17 mouse cellular contexts compared by ENCODE assay signal in the genomic region with DNA sequence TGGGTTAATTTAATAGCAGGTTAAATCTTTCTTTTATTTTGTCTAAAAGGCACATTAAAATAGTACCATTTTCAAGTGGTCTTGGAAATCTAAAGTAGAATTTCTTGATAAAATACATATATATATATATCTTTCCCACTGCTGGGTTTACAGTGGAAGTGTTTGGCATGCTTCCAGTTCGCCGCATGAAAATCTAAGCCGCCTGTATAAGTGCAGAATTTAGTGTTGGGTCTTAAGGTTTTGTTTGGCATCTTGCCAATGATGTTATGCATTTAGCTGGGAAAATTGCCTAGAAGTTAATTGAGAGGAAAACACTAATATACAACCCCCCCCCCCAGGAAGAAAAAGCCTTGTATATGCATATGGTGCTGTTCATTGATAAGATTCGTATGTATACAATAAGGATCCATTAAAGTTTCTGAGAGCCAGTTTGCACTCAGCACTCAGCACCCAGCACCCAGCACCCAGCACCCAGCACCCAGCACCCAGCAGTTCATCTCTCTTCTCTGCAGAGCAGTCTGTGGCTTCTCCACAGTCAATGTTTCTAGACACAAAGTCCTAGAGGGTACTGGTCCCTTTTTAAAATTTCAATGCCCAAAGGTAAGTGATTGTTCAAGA.
DNase-seq lines count a peak whose midpoint lies in the region; ATAC-seq and TF ChIP-seq lines count a peak whose summit lies in the region.
"Had no signal": no experiment of that assay in that cellular context is flagged by ENCODE, and none has a peak within 500 bp of the region (broad histone marks: within the 10 kb centered on the region; RNA-seq: fewer than 3 reads in every experiment).

No protein-coding gene starts in this region.

- no peak overlapping the region for H3K9ac ChIP-seq in hindbrain, embryonic 14.5 days
- no peak overlapping the region for H3K9ac ChIP-seq in hindbrain, embryonic 13.5 days
- no peak overlapping the region for H3K9ac ChIP-seq in lung, embryonic 14.5 days
- H3K9ac ChIP-seq in forebrain, embryonic 14.5 days (ENCODE audit: low read length): no peak overlapping the region
- H3K9ac ChIP-seq: heart, embryonic 15.5 days; stomach, embryonic 15.5 days had no signal

- H3K27ac ChIP-seq in hindbrain, embryonic 14.5 days: no peak overlapping the region
- H3K27ac ChIP-seq in hindbrain, embryonic 13.5 days: no peak overlapping the region
- H3K27ac ChIP-seq in lung, embryonic 14.5 days (ENCODE audit: low read depth): no peak overlapping the region
- peak overlapping the region; percentile 46; the same call in 1 of the 2 replicates for H3K27ac ChIP-seq in forebrain, embryonic 14.5 days (ENCODE audit: low read depth, low read length)
- H3K27ac ChIP-seq in layer of hippocampus, adult 2 months: no peak overlapping the region
- H3K27ac ChIP-seq: gastrocnemius, adult 2 months; heart, embryonic 15.5 days; stomach, embryonic 15.5 days had no signal

- 0 out of 2 replicates have a peak, but pooled peaks cover 5% of the 10 kb centered on the region for H3K4me1 ChIP-seq in hindbrain, embryonic 14.5 days (replicated peaks; ENCODE audit: control insufficient read depth, insufficient read depth, low read length)
- H3K4me1 ChIP-seq in hindbrain, embryonic 13.5 days (replicated peaks): 0 out of 2 replicates have a peak, but pooled peaks cover 7% of the 10 kb centered on the region
- H3K4me1 ChIP-seq in lung, embryonic 14.5 days (ENCODE audit: insufficient read depth): no peaks in the 10 kb centered on the region
- peaks cover 20% of the 10 kb centered on the region for H3K4me1 ChIP-seq in forebrain, embryonic 14.5 days (ENCODE audit: control insufficient read depth, insufficient read depth, low read length)
- H3K4me1 ChIP-seq: heart, embryonic 15.5 days; stomach, embryonic 15.5 days had no signal

- ATAC-seq in hindbrain, embryonic 14.5 days (ENCODE audit: low FRiP score): 0 out of 2 replicates have a peak, but pooled peaks have one; percentile 31
- no peak for ATAC-seq in hindbrain, embryonic 13.5 days (ENCODE audit: low FRiP score)
- 0 out of 2 replicates have a peak, but pooled peaks have one; percentile 47 for ATAC-seq in lung, embryonic 14.5 days (ENCODE audit: insufficient read depth)
- ATAC-seq in forebrain, embryonic 14.5 days: peak; percentile 67
- ATAC-seq: Patski had no signal

- no peak for TF ChIP-seq CTCF in lung, embryonic 14.5 days (IDR thresholded peaks at IDR 0.05; ENCODE audit: low read depth)
- TF ChIP-seq CTCF in layer of hippocampus, adult 2 months (conservative IDR thresholded peaks at IDR 0.05): no peak

- WGBS in hindbrain, embryonic 14.5 days: 60% methylated on average over 4 of the region's 4 CpGs
- WGBS in hindbrain, embryonic 13.5 days: 65% methylated on average over 4 of the region's 4 CpGs
- WGBS in lung, embryonic 14.5 days: 32% methylated on average over 4 of the region's 4 CpGs
- WGBS in forebrain, embryonic 14.5 days: 20% methylated on average over 4 of the region's 4 CpGs

- H3K36me3 ChIP-seq in hindbrain, embryonic 14.5 days (replicated peaks; ENCODE audit: control insufficient read depth, insufficient read depth): no peaks in the 10 kb centered on the region
- H3K36me3 ChIP-seq in hindbrain, embryonic 13.5 days: no peaks in the 10 kb centered on the region
- H3K36me3 ChIP-seq in lung, embryonic 14.5 days (ENCODE audit: insufficient read depth): no peaks in the 10 kb centered on the region
- H3K36me3 ChIP-seq in forebrain, embryonic 14.5 days (ENCODE audit: control insufficient read depth, insufficient read depth, low read length): 0 out of 2 replicates have a peak, but pooled peaks cover 4% of the 10 kb centered on the region
- H3K36me3 ChIP-seq: heart, embryonic 15.5 days; stomach, embryonic 15.5 days had no signal

- no peak overlapping the region for H3K4me3 ChIP-seq in hindbrain, embryonic 14.5 days (replicated peaks; ENCODE audit: low read length)
- no peak overlapping the region for H3K4me3 ChIP-seq in hindbrain, embryonic 13.5 days
- no peak overlapping the region for H3K4me3 ChIP-seq in lung, embryonic 14.5 days (ENCODE audit: low read depth, low read length)
- no peak overlapping the region for H3K4me3 ChIP-seq in forebrain, embryonic 14.5 days (ENCODE audit: low read depth, low read length)
- no peak overlapping the region for H3K4me3 ChIP-seq in layer of hippocampus, adult 2 months
- H3K4me3 ChIP-seq: gastrocnemius, adult 2 months; heart, embryonic 15.5 days; stomach, embryonic 15.5 days had no signal

- no peak overlapping the region for H3K4me2 ChIP-seq in hindbrain, embryonic 14.5 days (replicated peaks)
- H3K4me2 ChIP-seq in hindbrain, embryonic 13.5 days: no peak overlapping the region
- no peak overlapping the region for H3K4me2 ChIP-seq in lung, embryonic 14.5 days
- no peak overlapping the region for H3K4me2 ChIP-seq in forebrain, embryonic 14.5 days (ENCODE audit: low read length)
- H3K4me2 ChIP-seq: heart, embryonic 15.5 days; liver, embryonic 11.5 days; stomach, embryonic 15.5 days had no signal

- H3K27me3 ChIP-seq in hindbrain, embryonic 14.5 days (ENCODE audit: control insufficient read depth, insufficient read depth, low read length): no peaks in the 10 kb centered on the region
- no peaks in the 10 kb centered on the region for H3K27me3 ChIP-seq in hindbrain, embryonic 13.5 days
- no peaks in the 10 kb centered on the region for H3K27me3 ChIP-seq in lung, embryonic 14.5 days (ENCODE audit: insufficient read depth, low read length)
- no peaks in the 10 kb centered on the region for H3K27me3 ChIP-seq in forebrain, embryonic 14.5 days (replicated peaks; ENCODE audit: control insufficient read depth, insufficient read depth, low read length)
- H3K27me3 ChIP-seq: heart, embryonic 15.5 days; Patski; stomach, embryonic 15.5 days had no signal

- DNase-seq in hindbrain, embryonic 14.5 days (ENCODE audit: low spot score): peak; percentile 54
- DNase-seq in lung, embryonic 14.5 days: peak; percentile 90
- no peak for DNase-seq in lung, postnatal 14 days
- DNase-seq in NIH3T3 (ENCODE audit: low read depth) (peak; percentile 9), MN1 (ENCODE audit: low spot score) (no peak)
- DNase-seq in forebrain, embryonic 14.5 days (ENCODE audit: low spot score): peak; percentile 90
- DNase-seq in layer of hippocampus, adult 2 months (ENCODE audit: low spot score in 2 of 2): no peak
- DNase-seq: adrenal gland, postnatal 36 days; gastrocnemius, adult 2 months; heart, adult 18-20 months; kidney, adult 9 months; layer of hippocampus, adult 9-11 months had no signal

- H3K9me3 ChIP-seq in hindbrain, embryonic 14.5 days (ENCODE audit: control insufficient read depth, low read length): no peaks in the 10 kb centered on the region
- no peaks in the 10 kb centered on the region for H3K9me3 ChIP-seq in hindbrain, embryonic 13.5 days
- no peaks in the 10 kb centered on the region for H3K9me3 ChIP-seq in lung, embryonic 14.5 days (ENCODE audit: low read depth, low read length)
- no peaks in the 10 kb centered on the region for H3K9me3 ChIP-seq in forebrain, embryonic 14.5 days (replicated peaks; ENCODE audit: control insufficient read depth, low read length)
- H3K9me3 ChIP-seq: heart, embryonic 15.5 days; stomach, embryonic 15.5 days had no signal

Comparison
In these comparisons a context has a peak if more than half of its experiments do, and no peak if none do; other contexts are left out.
1. DNase-seq: peak in hindbrain, embryonic 14.5 days (single experiment), lung, embryonic 14.5 days (single experiment), NIH3T3 (single experiment) and forebrain, embryonic 14.5 days (single experiment); none in lung, postnatal 14 days (single experiment), MN1 (single experiment) and layer of hippocampus, adult 2 months (0 of 2).